Mouse (Mus musculus): ENCODE data around the gene Camta1.

GRCm38 (mm10) chr4:151690041-151690440, 171.6 kb downstream of the Camta1 start:
- TF ChIP-seq HCFC1 (IDR thresholded peaks at IDR 0.05; ENCODE audit: borderline replicate concordance, insufficient read depth, low read length): no peak
- no peak for TF ChIP-seq ZC3H11A (IDR thresholded peaks at IDR 0.05; ENCODE audit: borderline replicate concordance, low read depth, low read length)
- no peak for TF ChIP-seq MAFK (IDR thresholded peaks at IDR 0.05; ENCODE audit: insufficient read depth, low read depth, low read length)
- no peak for TF ChIP-seq CHD2 (IDR thresholded peaks at IDR 0.05; ENCODE audit: low read depth, low read length)

Measured in ES-E14 (cell line).